Mouse (Mus musculus): ENCODE measurements around the gene Gm17359. TPM values are rescaled to one million over a fixed set of nuclear protein-coding genes. Genes with fewer than 3 reads are reported as not detected.

The Gm17359 gene
- polyA plus RNA-seq, 2 experiments: not detected

DNA sequence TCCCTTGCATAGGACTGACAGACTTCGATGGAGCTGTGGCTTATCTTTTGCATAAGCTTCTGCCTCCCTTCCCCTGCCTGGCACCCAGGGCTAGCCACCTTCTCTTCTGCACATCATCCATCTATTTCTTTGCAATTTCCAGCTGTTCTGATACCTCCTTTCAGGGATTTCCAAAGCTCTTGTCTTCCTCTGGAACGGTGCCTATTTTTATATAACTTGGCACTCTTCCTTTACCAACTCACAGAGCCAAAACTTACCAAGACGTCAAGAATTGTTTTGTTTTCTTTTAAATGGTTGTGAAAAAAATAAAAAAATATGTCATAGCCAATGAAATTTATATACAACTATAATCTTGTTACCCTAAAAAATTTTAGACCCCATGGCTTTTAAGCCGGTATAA lies 64.1 kb downstream of the Gm17359 start:
- H3K9ac ChIP-seq (replicated peaks): no peak overlapping the region
- 57% methylated on average over 4 of the region's 4 CpGs for WGBS (ENCODE audit: insufficient replicate concordance)
- DNase-seq (ENCODE audit: low read depth in 3 of 3, low spot score in 3 of 3) (no peak), ATAC-seq (ENCODE audit: insufficient read depth) (no peak)
- no peaks in the 10 kb centered on the region for H3K9me3 ChIP-seq (ENCODE audit: control insufficient read depth, low read length)
- H3K27me3 ChIP-seq (ENCODE audit: control insufficient read depth, insufficient read depth, low read length): no peaks in the 10 kb centered on the region
- TF ChIP-seq EP300 (IDR thresholded peaks at IDR 0.05; ENCODE audit: low read depth) (no peak), CTCF (IDR thresholded peaks at IDR 0.05; ENCODE audit: low read depth) (no peak)
- H3K4me2 ChIP-seq (ENCODE audit: low read depth): no peak overlapping the region
- H3K36me3 ChIP-seq (replicated peaks; ENCODE audit: control insufficient read depth, insufficient read depth, low read depth): no peaks in the 10 kb centered on the region
- H3K27ac ChIP-seq: no peak overlapping the region
- no peak overlapping the region for H3K4me3 ChIP-seq (ENCODE audit: insufficient read depth in 1 of 2, low read depth in 2 of 2, low read length in 2 of 2)
- no peaks in the 10 kb centered on the region for H3K4me1 ChIP-seq (replicated peaks; ENCODE audit: control insufficient read depth in 2 of 2, insufficient read depth in 2 of 2, low read length in 1 of 2)

DNA sequence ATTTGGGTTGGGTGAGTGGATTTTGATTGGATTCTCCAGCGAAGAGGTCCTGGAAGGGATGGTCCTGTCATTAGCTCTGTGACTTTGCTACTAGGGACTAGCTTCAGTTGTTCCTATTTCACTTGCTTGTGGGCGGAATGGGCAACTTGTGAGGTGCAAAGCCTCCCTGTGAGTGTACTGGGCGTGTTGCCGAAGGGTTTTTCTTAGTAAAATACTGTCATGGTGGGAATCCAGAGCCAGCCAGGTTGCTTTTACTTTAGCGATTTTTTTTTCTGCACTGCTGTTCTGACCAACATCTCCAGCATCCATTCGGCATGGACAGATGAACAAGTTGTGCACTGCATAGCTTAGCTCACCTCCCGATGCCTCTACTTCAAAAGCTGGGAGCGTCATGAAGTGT lies 65.6 kb downstream of the Gm17359 start:
- ATAC-seq (ENCODE audit: insufficient read depth): no peak
- no peak overlapping the region for H3K27ac ChIP-seq
- no peak overlapping the region for H3K9ac ChIP-seq (replicated peaks)
- DNase-seq (ENCODE audit: low read depth in 3 of 3, low spot score in 3 of 3): no peak
- H3K4me1 ChIP-seq (replicated peaks; ENCODE audit: control insufficient read depth in 2 of 2, insufficient read depth in 2 of 2, low read length in 1 of 2): no peaks in the 10 kb centered on the region
- 67% methylated on average over 8 of the region's 8 CpGs for WGBS (ENCODE audit: insufficient replicate concordance)
- no peaks in the 10 kb centered on the region for H3K27me3 ChIP-seq (ENCODE audit: control insufficient read depth, insufficient read depth, low read length)
- TF ChIP-seq EP300 (IDR thresholded peaks at IDR 0.05; ENCODE audit: low read depth): no peak
- no peak for TF ChIP-seq CTCF (IDR thresholded peaks at IDR 0.05; ENCODE audit: low read depth)
- H3K9me3 ChIP-seq (ENCODE audit: control insufficient read depth, low read length): no peaks in the 10 kb centered on the region
- H3K4me3 ChIP-seq (ENCODE audit: insufficient read depth in 1 of 2, low read depth in 2 of 2, low read length in 2 of 2): no peak overlapping the region
- H3K36me3 ChIP-seq (replicated peaks; ENCODE audit: control insufficient read depth, insufficient read depth, low read depth): no peaks in the 10 kb centered on the region
- no peak overlapping the region for H3K4me2 ChIP-seq (ENCODE audit: low read depth)

DNA sequence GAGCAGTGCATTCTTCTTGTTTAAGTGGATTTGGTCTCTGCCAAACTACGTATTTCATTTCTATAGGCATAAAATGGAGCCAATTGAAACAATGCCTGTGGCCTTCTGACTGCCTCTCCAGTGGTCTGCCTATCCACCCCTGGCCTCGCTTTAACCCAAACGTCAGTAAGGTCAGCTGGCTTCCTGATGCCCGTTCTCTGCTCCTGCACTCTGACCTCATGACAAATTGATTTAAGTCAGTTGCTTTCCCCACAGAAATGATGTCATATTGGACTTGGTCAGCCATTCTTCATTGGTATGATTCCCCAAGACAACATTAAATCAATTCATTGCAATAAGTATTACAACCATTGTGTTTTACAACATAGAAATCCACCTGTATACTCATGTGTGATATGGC lies 72.1 kb downstream of the Gm17359 start:
- H3K9ac ChIP-seq (replicated peaks): no peak overlapping the region
- no peak overlapping the region for H3K4me3 ChIP-seq (ENCODE audit: insufficient read depth in 1 of 2, low read depth in 2 of 2, low read length in 2 of 2)
- TF ChIP-seq EP300 (IDR thresholded peaks at IDR 0.05; ENCODE audit: low read depth) (no peak), CTCF (IDR thresholded peaks at IDR 0.05; ENCODE audit: low read depth) (no peak)
- no peak overlapping the region for H3K4me2 ChIP-seq (ENCODE audit: low read depth)
- H3K27me3 ChIP-seq (ENCODE audit: control insufficient read depth, insufficient read depth, low read length): no peaks in the 10 kb centered on the region
- DNase-seq (ENCODE audit: low read depth in 3 of 3, low spot score in 3 of 3) (no peak), ATAC-seq (ENCODE audit: insufficient read depth) (no peak)
- no peak overlapping the region for H3K27ac ChIP-seq
- no peaks in the 10 kb centered on the region for H3K9me3 ChIP-seq (ENCODE audit: control insufficient read depth, low read length)
- no peaks in the 10 kb centered on the region for H3K36me3 ChIP-seq (replicated peaks; ENCODE audit: control insufficient read depth, insufficient read depth, low read depth)
- WGBS (ENCODE audit: insufficient replicate concordance): 45% methylated on average over 4 of the region's 4 CpGs
- no peaks in the 10 kb centered on the region for H3K4me1 ChIP-seq (replicated peaks; ENCODE audit: control insufficient read depth in 2 of 2, insufficient read depth in 2 of 2, low read length in 1 of 2)

DNA sequence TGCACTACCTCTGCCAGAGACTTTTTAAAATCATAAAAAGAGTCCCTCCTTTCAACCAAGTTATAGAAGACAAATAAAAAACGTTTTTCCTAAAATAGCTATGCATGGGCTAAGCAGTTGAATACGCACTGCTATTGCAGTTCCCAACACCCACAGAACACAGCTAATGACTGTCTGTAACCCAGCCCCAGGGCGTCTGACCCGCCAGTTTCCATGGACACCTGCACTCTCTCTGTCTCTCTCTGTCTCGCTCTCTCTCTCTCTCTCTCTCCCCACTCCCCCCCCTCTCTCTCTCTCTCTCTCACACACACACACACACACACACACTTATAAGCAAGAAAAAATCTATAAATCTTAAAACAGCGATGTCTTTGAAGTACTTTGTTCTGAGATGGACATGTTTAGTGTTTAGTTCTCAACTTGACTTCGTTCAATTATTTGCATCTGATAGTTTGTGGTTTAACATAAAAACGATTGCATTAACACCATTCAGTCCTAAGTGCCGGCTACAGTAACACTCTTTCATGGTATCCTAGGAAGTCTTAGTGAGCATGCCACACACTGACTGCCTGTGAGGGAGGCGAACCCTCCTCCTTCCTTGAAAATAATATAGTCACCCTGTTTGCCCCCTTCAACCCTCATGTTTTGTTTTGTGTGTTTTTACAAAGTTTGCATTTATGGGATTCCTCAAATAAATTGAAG lies 73.6 kb downstream of the Gm17359 start:
- Histone ChIP-seq H3K27ac (no peak overlapping the region), H3K9ac (replicated peaks) (no peak overlapping the region), H3K9me3 (ENCODE audit: control insufficient read depth, low read length) (no peaks in the 10 kb centered on the region), H3K4me3 (ENCODE audit: insufficient read depth in 1 of 2, low read depth in 2 of 2, low read length in 2 of 2) (no peak overlapping the region), H3K4me2 (ENCODE audit: low read depth) (no peak overlapping the region), H3K4me1 (replicated peaks; ENCODE audit: control insufficient read depth in 2 of 2, insufficient read depth in 2 of 2, low read length in 1 of 2) (no peaks in the 10 kb centered on the region), H3K27me3 (ENCODE audit: control insufficient read depth, insufficient read depth, low read length) (no peaks in the 10 kb centered on the region), H3K36me3 (replicated peaks; ENCODE audit: control insufficient read depth, insufficient read depth, low read depth) (no peaks in the 10 kb centered on the region)
- ATAC-seq (ENCODE audit: insufficient read depth) (no peak), DNase-seq (ENCODE audit: low read depth in 3 of 3, low spot score in 3 of 3) (no peak)
- TF ChIP-seq EP300 (IDR thresholded peaks at IDR 0.05; ENCODE audit: low read depth) (no peak), CTCF (IDR thresholded peaks at IDR 0.05; ENCODE audit: low read depth) (no peak)
- WGBS (ENCODE audit: insufficient replicate concordance): 49% methylated on average over 10 of the region's 10 CpGs

DNA sequence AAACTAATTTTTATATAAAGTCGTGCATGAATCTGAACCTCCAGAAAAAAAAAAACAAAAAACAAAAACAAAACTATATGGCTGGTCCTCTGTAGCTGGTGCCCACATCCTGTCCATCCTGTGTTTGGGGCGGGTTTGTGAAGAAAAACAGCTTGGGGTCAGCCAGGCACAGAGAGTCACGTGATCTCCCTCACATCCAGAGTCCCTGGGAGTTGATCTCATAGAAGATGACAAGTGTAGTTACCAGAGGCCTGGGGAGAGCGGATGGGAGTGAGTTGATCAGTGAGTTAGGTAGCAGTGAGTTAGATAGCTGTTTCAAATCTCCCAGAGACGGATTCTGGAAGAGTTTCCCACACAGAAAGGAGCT lies 74.2 kb downstream of the Gm17359 start:
- no peak for ATAC-seq (ENCODE audit: insufficient read depth)
- Histone ChIP-seq H3K4me2 (ENCODE audit: low read depth) (no peak overlapping the region), H3K9me3 (ENCODE audit: control insufficient read depth, low read length) (no peaks in the 10 kb centered on the region), H3K36me3 (replicated peaks; ENCODE audit: control insufficient read depth, insufficient read depth, low read depth) (no peaks in the 10 kb centered on the region), H3K4me1 (replicated peaks; ENCODE audit: control insufficient read depth in 2 of 2, insufficient read depth in 2 of 2, low read length in 1 of 2) (no peaks in the 10 kb centered on the region), H3K27me3 (ENCODE audit: control insufficient read depth, insufficient read depth, low read length) (no peaks in the 10 kb centered on the region), H3K4me3 (ENCODE audit: insufficient read depth in 1 of 2, low read depth in 2 of 2, low read length in 2 of 2) (no peak overlapping the region), H3K27ac (no peak overlapping the region), H3K9ac (replicated peaks) (no peak overlapping the region)
- no peak for TF ChIP-seq EP300 (IDR thresholded peaks at IDR 0.05; ENCODE audit: low read depth)
- no peak for TF ChIP-seq CTCF (IDR thresholded peaks at IDR 0.05; ENCODE audit: low read depth)
- WGBS (ENCODE audit: insufficient replicate concordance): 23% methylated on average over 5 of the region's 5 CpGs
- DNase-seq (ENCODE audit: low read depth in 3 of 3, low spot score in 3 of 3): no peak

Measured in liver, embryonic 14.5 days (tissue).